Mouse (Mus musculus) testis, adult 2 months (tissue): ENCODE measurements around the gene Armc12.

Experiments used
- CTCF ChIP-seq: fragments of 200-500 bp; IDR thresholded peaks from 2 replicates; pipeline ENCODE4 v1.5.1; 2012; ENCODE audit warnings: low read depth, mild to moderate bottlenecking, inconsistent platforms, low read length, moderate library complexity; ENCODE audit not compliant: control insufficient read depth, insufficient read depth, insufficient replicate concordance
- POLR2A ChIP-seq: fragments of 200-500 bp; IDR thresholded peaks from 2 replicates; pipeline ENCODE4 v1.6.1; 2012; ENCODE audit warnings: low read depth, mild to moderate bottlenecking, inconsistent platforms, low read length, moderate library complexity; ENCODE audit not compliant: control insufficient read depth

DNA sequence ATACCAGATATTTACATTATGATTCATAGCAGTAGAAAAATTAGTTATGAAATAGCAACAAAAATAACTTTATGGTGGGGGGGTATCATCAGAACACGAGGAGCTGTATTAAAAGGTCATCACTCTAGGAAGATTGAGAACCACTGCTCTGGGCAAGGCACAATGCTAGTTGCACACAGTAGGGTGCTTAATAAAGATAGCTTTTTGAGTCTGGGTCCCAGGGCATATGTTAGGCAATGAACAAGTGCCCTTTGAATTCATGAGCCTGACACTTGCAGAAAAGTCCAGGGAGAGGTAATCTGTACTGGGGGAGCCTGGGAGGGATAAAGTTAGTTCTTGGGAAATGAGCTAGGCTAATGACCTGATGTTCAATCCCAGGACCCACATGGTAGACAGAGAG lies 17.3 kb upstream of the Armc12 start:
- TF ChIP-seq CTCF = no peak
- no peak for TF ChIP-seq POLR2A
